Mouse (Mus musculus) ES-Bruce4 (cell line): ENCODE measurements at regions not wholly inside any gene's neighbourhood (a gene's known extent, or its start where the extent isn't known, plus 50 kb on each side); places are given as distances from the start of the nearest gene placed in this dataset.

ENCODE experiments used
- CTCF ChIP-seq: IDR thresholded peaks from one replicate; pipeline ENCODE4 v1.8.1; 2011; ENCODE audit warnings: low read depth, low read length
- EP300 ChIP-seq: IDR thresholded peaks from 2 replicates; pipeline ENCODE4 v1.6.1; 2011; ENCODE audit warnings: low read depth, low read length; ENCODE audit not compliant: insufficient read depth
- POLR2A ChIP-seq: IDR thresholded peaks from one replicate; pipeline ENCODE4 v1.8.1; 2011; ENCODE audit warnings: low read length; ENCODE audit not compliant: insufficient read depth

GRCm38 (mm10) chr13:28663459-28663858, 290.1 kb downstream of the Sox4 start:
- no peak for TF ChIP-seq POLR2A
- no peak for TF ChIP-seq CTCF
- no peak for TF ChIP-seq EP300
